Mouse (Mus musculus) frontal cortex, postnatal 36 days (tissue): ENCODE data around the gene Vmn2r9.
"Not testable (repeated sequence)": the region's sequence is repeated elsewhere in the genome, so short reads cannot be mapped to it uniquely, and the experiment has no call there.

ENCODE experiments used
- DNase-seq, 2 experiments: peaks; one replicate each; pipeline ENCODE4 v3.0.0; 2022; ENCODE audit warnings: low spot score in 2 of 2

Vmn2r9 gene

GRCm38 (mm10) chr5:108852501-108852900 is at the start of gene Vmn2r9:
Gene Vmn2r9, minus strand, starts transcription at chr5:108852601.
- DNase-seq = not testable (repeated sequence)

DNA sequence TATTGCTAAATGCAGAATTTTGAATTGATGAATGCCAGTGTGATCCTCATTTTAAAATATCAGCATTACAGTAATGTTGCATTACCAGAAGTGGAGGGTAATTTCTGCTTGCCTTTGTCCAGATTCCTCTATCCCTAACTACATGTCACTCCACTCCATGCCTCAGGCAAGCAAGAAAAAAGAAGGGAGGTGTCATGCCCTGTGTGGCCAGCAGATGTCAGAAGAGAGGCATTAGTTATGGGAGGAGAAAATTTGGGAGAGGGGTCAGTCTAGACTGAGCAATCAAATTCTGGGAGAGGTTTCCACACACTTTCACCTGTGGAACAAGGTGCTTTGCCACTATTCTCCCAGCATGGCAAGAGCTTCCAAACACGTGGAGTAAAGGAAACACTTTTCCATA is 14.3 kb upstream of the Vmn2r9 start:
- DNase-seq = not testable (repeated sequence)

GRCm38 (mm10) chr5:108849466-108849865 is 2.9 kb downstream of the Vmn2r9 start:
- no peak for DNase-seq

DNA sequence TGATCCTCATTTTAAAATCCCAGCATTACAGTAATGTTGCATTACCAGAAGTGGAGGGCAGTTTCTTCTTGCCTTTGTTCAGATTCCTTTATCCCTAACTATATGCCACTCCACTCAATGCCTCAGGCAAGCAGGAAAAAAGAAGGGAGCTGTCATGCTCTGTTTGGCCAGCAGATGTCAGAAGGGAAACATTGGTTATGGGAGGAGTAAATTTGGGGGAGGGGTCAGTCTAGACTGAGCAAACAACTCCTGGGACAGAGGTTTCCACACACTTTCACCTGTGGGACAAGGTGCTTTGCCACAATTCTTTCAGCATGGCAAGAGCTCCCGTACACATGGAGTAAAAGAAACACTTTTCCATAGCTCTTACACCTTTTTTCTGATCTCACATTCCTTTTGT is 16.2 kb downstream of the Vmn2r9 start:
- no peak for DNase-seq

GRCm38 (mm10) chr5:108823276-108823675 is 29.1 kb downstream of the Vmn2r9 start:
- DNase-seq = no peak

- DNase-seq = not testable (repeated sequence)
Measured at GRCm38 (mm10) chr5:108808750-108809149, 43.7 kb downstream of the Vmn2r9 start, which contains the start of gene Vmn2r8. Gene Vmn2r8, minus strand, starts transcription at chr5:108808850.

DNA sequence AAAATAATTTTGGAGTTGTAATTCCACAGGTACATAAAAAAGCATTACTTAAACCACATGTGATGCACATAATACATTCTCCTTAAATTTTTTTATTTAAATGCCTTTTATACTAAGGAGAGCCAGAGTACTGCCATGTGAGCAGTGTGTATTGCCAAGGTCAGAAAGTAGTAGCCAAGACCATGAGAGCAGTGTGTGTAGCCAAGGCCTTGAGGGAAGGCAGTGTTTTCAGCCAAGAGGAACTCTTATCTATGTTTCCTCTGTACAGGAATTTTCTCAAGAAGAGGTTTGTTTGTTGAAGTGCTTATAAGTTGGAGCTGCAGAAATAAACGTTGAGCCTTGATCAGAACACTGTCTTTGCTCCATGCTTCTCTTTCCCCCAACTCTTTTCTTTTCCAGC is 48.8 kb downstream of the Vmn2r9 start:
- DNase-seq = no peak

DNA sequence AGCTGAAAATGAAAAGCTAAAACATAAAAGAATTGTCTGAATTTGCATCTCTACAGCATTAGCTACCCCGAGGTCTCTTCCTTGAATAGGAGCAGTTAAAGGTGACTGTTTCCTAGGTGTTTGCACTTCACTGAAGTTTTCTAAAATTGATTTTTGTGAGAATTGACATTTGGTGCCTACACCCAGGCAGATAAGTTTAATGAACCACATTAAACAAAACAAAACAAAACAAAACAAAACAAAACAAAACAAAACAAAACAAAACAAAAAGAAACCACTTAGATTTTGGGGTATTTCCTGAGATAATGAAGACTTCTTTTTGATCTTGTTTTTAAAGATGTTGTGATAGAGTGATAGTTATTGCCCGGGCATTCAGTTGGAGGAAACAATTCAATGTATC is 57.1 kb downstream of the Vmn2r9 start, which contains the start of gene Tmed11:
Gene Tmed11 (minus strand): TSS at position 101 of the 400 bp plus-strand sequence.
- not testable (repeated sequence) for DNase-seq

DNA sequence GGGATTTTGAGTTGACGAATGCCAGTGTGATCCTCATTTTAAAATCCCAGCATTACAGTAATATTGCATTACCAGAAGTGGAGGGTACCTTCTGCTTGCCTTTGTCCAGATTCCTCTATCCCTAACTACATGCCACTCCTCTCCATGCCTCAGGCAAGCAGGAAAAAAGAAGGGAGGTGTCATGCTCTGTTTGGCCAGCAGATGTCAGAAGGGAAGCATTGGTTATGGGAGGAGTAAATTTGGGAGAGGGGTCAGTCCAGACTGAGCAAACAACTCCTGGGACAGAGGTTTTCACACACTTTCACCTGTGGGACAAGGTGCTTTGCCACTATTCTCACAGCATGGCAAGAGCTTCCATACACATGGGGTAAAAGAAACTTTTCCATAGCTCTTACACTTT is 62.0 kb downstream of the Vmn2r9 start:
- not testable (repeated sequence) for DNase-seq
